Mouse (Mus musculus) neural tube, embryonic 15.5 days (tissue): ENCODE data around the gene Tktl1. TPM values are rescaled to one million over a fixed set of nuclear protein-coding genes. Genes with fewer than 3 reads are reported as not detected.

Source experiments
- polyA plus RNA-seq: library from polyadenylated mRNA; unstranded; fragments of >200 nt; fragmentation: Nextera tagmentation; extraction: Ambion mirVana; gene quantifications from 2 replicates; pipeline ENCODE4 v1.2.1, GENCODE M21; 2015

Gene Tktl1
- polyA plus RNA-seq, 1 experiment from 2014 or later = 0.08 TPM

Other genes with a start within 250 kb of the Tktl1 start
- 10.4 and 24.7 TPM in 2 replicates for gene Renbp, start 246.4 kb upstream of the Tktl1 start, polyA plus RNA-seq
- gene Hcfc1, start 210.9 kb upstream of the Tktl1 start, polyA plus RNA-seq = 40.4 and 41.4 TPM in 2 replicates
- 42.3 and 51.5 TPM in 2 replicates for gene Irak1, start 153.3 kb upstream of the Tktl1 start, polyA plus RNA-seq
- gene Opn1mw, start 49.8 kb upstream of the Tktl1 start, polyA plus RNA-seq = not detected in 2 replicates
- gene Mecp2, start 41.9 kb upstream of the Tktl1 start, polyA plus RNA-seq = 11.2 and 11.7 TPM in 2 replicates
- not detected in 2 replicates for gene Tex28, start 9.4 kb upstream of the Tktl1 start, polyA plus RNA-seq
- 67.3 and 100 TPM in 2 replicates for gene Flna, start 72.6 kb downstream of the Tktl1 start, polyA plus RNA-seq
- gene Emd, start 77.4 kb downstream of the Tktl1 start, polyA plus RNA-seq = 13.2 and 17.9 TPM in 2 replicates
- gene Rpl10, start 93.6 kb downstream of the Tktl1 start, polyA plus RNA-seq = 436 and 510 TPM in 2 replicates
- gene Taz, start 104.7 kb downstream of the Tktl1 start, polyA plus RNA-seq = 84.0 and 87.7 TPM in 2 replicates
- 5.1 and 7.8 TPM in 2 replicates for gene Dnase1l1, start 105.1 kb downstream of the Tktl1 start, polyA plus RNA-seq
- gene Atp6ap1, start 119.8 kb downstream of the Tktl1 start, polyA plus RNA-seq = 283 and 302 TPM in 2 replicates
- gene Gdi1, start 127.7 kb downstream of the Tktl1 start, polyA plus RNA-seq = 798 and 909 TPM in 2 replicates
- 60.0 and 62.1 TPM in 2 replicates for gene Fam50a, start 135.8 kb downstream of the Tktl1 start, polyA plus RNA-seq
- gene Plxna3, start 151.8 kb downstream of the Tktl1 start, polyA plus RNA-seq = 33.8 and 41.9 TPM in 2 replicates
- gene Lage3, start 176.4 kb downstream of the Tktl1 start, polyA plus RNA-seq = 77.5 and 86.0 TPM in 2 replicates
- 65.9 and 68.3 TPM in 2 replicates for gene Ubl4a, start 196.0 kb downstream of the Tktl1 start, polyA plus RNA-seq
- gene Slc10a3, start 196.1 kb downstream of the Tktl1 start, polyA plus RNA-seq = 8.9 and 9.5 TPM in 2 replicates
- gene Fam3a, start 216.0 kb downstream of the Tktl1 start, polyA plus RNA-seq = 36.6 TPM in 2 replicates
- gene Ikbkg, start 216.0 kb downstream of the Tktl1 start, polyA plus RNA-seq = 14.1 and 15.8 TPM in 2 replicates